Mouse (Mus musculus) lung, embryonic 14.5 days (tissue): ENCODE measurements around the gene Ascc1. TPM values are rescaled to one million over a fixed set of nuclear protein-coding genes. Genes with fewer than 3 reads are reported as not detected.
"Not testable (repeated sequence)": the region's sequence is repeated elsewhere in the genome, so short reads cannot be mapped to it uniquely, and the experiment has no call there.

Experiments used
- ATAC-seq: fragments of 200-750 bp; cut with Nextera tagmentation; 2 replicates; pipeline ENCODE4 v1.8.0; 2017; ENCODE audit warnings: mild to moderate bottlenecking, moderate TSS enrichment, moderate library complexity; ENCODE audit not compliant: insufficient read depth
- DNase-seq: peaks from one replicate; pipeline ENCODE4 v3.0.0-alpha.2; 2015
- H3K27ac ChIP-seq: fragments of 300-500 bp; sonication (generic); 2 replicates; pipeline ENCODE4 v1.5.1; 2014; ENCODE audit warnings: low read depth, mild to moderate bottlenecking, moderate library complexity
- H3K27me3 ChIP-seq: fragments of 300-500 bp; sonication (generic); 2 replicates; pipeline ENCODE4 v1.6.1; 2014; ENCODE audit warnings: low read length, control low read depth; ENCODE audit not compliant: insufficient read depth
- H3K36me3 ChIP-seq: fragments of 300-500 bp; sonication (generic); 2 replicates; pipeline ENCODE4 v1.6.1; 2014; ENCODE audit warnings: control low read depth; ENCODE audit not compliant: insufficient read depth
- H3K4me1 ChIP-seq: fragments of 300-500 bp; sonication (generic); 2 replicates; pipeline ENCODE4 v1.6.1; 2014; ENCODE audit warnings: antibody characterized with exemption, control low read depth; ENCODE audit not compliant: insufficient read depth
- H3K4me2 ChIP-seq: fragments of 300-500 bp; sonication (generic); 2 replicates; pipeline ENCODE4 v1.6.1; 2014; ENCODE audit warnings: mild to moderate bottlenecking
- H3K4me3 ChIP-seq: fragments of 300-500 bp; sonication (generic); 2 replicates; pipeline ENCODE4 v1.5.1; 2014; ENCODE audit warnings: low read depth, low read length
- H3K9ac ChIP-seq: fragments of 300-500 bp; sonication (generic); 2 replicates; pipeline ENCODE4 v1.6.1; 2014
- H3K9me3 ChIP-seq: fragments of 300-500 bp; sonication (generic); 2 replicates; pipeline ENCODE4 v1.6.1; 2016; ENCODE audit warnings: low read depth, low read length, control low read depth
- CTCF ChIP-seq: IDR thresholded peaks from 2 replicates; pipeline ENCODE4 v1.5.1; 2016; ENCODE audit warnings: antibody characterized with exemption, low read depth
- WGBS: fragments of 180-500 bp; shearing (Covaris S2); extraction: QIAGEN DNeasy Blood & Tissue Kit; methylation state at CpG from one replicate; pipeline ENCODE4 v1.1.7; 2014; 5-methylcytosine and 5-hydroxymethylcytosine counted together
- microRNA-seq: library from miRNA; unstranded; fragments of <30 nt; microRNA quantifications from one replicate; pipeline ENCODE4, GENCODE M21; 2016; ENCODE audit warnings: borderline number of aligned reads
- polyA plus RNA-seq: library from polyadenylated mRNA; unstranded; fragments of >200 nt; fragmentation: Nextera tagmentation; extraction: Ambion mirVana; gene quantifications from 2 replicates; pipeline ENCODE4 v1.2.1, GENCODE M21; 2014

The Ascc1 gene
- polyA plus RNA-seq, 1 experiment from 2014 or later, result 34.7 TPM

DNA sequence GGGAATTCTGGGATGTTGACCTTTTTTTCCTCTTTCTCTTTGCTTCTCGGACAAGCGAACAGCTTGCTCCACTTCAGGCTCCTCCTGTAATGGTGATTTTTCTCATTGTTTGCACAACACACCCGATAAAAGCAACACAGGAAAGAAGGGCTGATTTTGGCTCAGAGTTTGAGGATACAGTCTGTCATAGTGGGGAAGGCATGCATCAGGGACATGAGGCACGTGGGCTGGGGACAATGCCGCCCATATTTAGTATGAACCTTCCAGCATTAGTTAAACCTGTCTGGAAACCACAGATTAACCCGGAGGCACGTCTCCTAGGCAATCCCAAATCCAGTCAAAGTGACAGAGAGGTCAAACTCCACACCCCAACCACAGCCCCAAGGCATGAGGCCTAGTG lies 134.3 kb downstream of the Ascc1 start:
- ATAC-seq, result no peak
- WGBS, result 50% methylated on average over 7 of the region's 7 CpGs
- Histone ChIP-seq H3K27ac (no peak overlapping the region), H3K9me3 (no peaks in the 10 kb centered on the region), H3K4me1 (peaks cover 10% of the 10 kb centered on the region), H3K36me3 (no peaks in the 10 kb centered on the region), H3K4me3 (no peak overlapping the region), H3K4me2 (no peak overlapping the region), H3K27me3 (no peaks in the 10 kb centered on the region), H3K9ac (no peak overlapping the region)
- no peak for TF ChIP-seq CTCF
- DNase-seq, result peak; percentile 11

GRCm38 (mm10) chr10:60138680-60139079 lies 136.1 kb downstream of the Ascc1 start:
- WGBS, result 72% methylated on average over 5 of the region's 5 CpGs
- no peak for ATAC-seq
- no peak overlapping the region for H3K4me3 ChIP-seq

DNA sequence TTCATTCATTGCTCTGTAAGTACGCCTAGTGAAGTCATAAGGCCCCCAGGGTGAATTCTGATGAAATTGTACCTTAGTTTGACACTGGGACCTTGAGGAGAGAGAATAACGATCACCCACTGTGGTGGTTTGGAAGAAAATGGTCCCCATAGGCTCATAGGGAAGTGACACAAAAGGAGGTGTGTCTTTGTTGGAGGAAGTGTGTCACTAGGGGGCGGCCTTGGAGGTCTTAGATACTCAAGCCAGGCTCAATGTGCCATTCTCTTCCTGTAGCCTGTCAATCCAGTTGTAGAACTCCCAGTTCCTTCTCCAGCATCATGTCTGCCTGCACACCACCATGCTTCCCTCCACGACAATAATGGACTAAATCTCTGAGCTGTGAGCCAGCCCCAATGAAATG lies 138.1 kb downstream of the Ascc1 start:
- Histone ChIP-seq H3K9me3 (no peaks in the 10 kb centered on the region), H3K4me3 (no peak overlapping the region), H3K36me3 (no peaks in the 10 kb centered on the region), H3K9ac (no peak overlapping the region), H3K4me2 (no peak overlapping the region), H3K27me3 (no peaks in the 10 kb centered on the region), H3K4me1 (peaks cover 6% of the 10 kb centered on the region; the same call in 1 of the 2 replicates), H3K27ac (no peak overlapping the region)
- TF ChIP-seq CTCF, result no peak
- WGBS, result 84% methylated on average over 4 of the region's 4 CpGs
- ATAC-seq, result no peak
- DNase-seq, result no peak

More at GRCm38 (mm10) chr10:60138680-60139079, 136.1 kb downstream of the Ascc1 start:
- Histone ChIP-seq H3K9me3 (no peaks in the 10 kb centered on the region), H3K4me2 (no peak overlapping the region), H3K4me1 (peaks cover 10% of the 10 kb centered on the region), H3K36me3 (no peaks in the 10 kb centered on the region), H3K27ac (no peak overlapping the region), H3K27me3 (no peaks in the 10 kb centered on the region), H3K9ac (no peak overlapping the region)
- DNase-seq, result no peak
- no peak for TF ChIP-seq CTCF

DNA sequence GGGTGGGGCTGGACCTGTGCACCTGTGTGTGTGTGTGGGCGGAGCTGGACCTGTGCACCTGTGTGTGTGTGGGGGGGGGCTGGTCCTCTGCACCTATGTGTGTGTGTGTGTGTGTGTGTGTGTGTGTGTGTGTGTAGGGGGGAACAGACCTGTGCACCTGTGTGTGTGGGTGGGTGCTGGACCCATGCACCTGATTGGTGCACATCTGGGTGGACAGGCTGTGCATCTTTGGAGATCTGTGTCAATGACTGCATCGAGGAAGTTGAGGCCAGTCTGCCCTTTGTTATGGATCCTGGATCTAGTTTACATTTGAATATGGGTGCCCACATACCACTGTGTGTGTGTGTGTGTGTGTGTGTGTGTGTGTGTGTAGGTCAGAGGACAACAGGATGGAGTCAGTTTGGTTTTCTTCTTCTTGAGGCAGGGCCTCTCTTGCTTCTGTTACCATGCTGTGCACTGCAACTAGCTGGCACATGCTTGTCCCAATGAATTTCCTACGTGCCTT lies 139.1 kb downstream of the Ascc1 start:
- no peaks in the 10 kb centered on the region for H3K4me1 ChIP-seq
- ATAC-seq, result no peak
- no peak for DNase-seq
- WGBS, result 88% methylated on average over 3 of the region's 3 CpGs
- no peak overlapping the region for H3K9ac ChIP-seq
- H3K4me3 ChIP-seq, result no peak overlapping the region
- no peak overlapping the region for H3K27ac ChIP-seq
- no peak for TF ChIP-seq CTCF
- H3K9me3 ChIP-seq, result no peaks in the 10 kb centered on the region
- H3K27me3 ChIP-seq, result no peaks in the 10 kb centered on the region
- no peaks in the 10 kb centered on the region for H3K36me3 ChIP-seq
- H3K4me2 ChIP-seq, result no peak overlapping the region

DNA sequence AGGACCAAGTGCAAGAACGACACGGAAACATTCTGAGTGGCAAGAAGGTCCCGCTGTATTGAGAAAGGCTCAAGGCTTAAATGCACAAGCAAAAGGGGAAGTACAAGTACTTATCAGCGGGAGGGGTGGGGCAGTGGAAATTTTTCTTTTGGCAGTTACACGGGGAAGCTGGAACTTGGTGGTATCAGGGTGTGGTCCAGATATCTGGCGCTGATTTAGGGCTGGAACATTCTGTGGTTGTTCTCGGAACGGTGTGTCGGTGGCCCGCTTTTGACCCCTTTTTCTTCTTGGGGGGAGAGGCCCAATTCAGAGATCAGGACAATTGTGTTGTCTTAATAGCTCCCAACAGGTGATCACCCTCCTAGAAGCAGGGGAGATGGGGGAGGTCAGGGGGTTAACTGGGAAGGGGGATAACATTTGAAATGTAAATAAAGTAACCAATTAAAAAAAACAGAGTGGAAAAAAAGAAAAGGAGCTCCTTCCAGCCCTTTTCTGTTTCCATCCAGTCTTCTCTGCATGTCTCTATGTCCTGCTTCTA lies 145.0 kb downstream of the Ascc1 start:
- H3K4me2 ChIP-seq, DNase-seq, H3K9ac ChIP-seq, H3K27me3 ChIP-seq, H3K36me3 ChIP-seq, ATAC-seq, H3K9me3 ChIP-seq, H3K4me3 ChIP-seq, H3K4me1 ChIP-seq, H3K27ac ChIP-seq: not testable (repeated sequence)
- WGBS, result 68% methylated on average over 10 of the region's 10 CpGs

- peak; percentile 47; the same call in 1 of the 2 replicates for ATAC-seq
- H3K4me2 ChIP-seq, result no peak overlapping the region
- H3K36me3 ChIP-seq, result no peaks in the 10 kb centered on the region
- WGBS, result 3% methylated on average over 5 of the region's 5 CpGs
- H3K27ac ChIP-seq, result no peak overlapping the region
- H3K4me3 ChIP-seq, result no peak overlapping the region
- TF ChIP-seq CTCF, result peak; percentile 97
- DNase-seq, result peak; percentile 93
- no peaks in the 10 kb centered on the region for H3K27me3 ChIP-seq
- no peaks in the 10 kb centered on the region for H3K9me3 ChIP-seq
- H3K4me1 ChIP-seq, result no peaks in the 10 kb centered on the region
- H3K9ac ChIP-seq, result no peak overlapping the region
These were observed 145.5 kb downstream of the Ascc1 start for GRCm38 (mm10) chr10:60148087-60148486.

Small RNA genes lying within 50 kb of the gene (microRNA-seq; reads per million reads assigned to microRNA genes)
- gene Mir6906, result not detected

Other genes with a start within 250 kb of the Ascc1 start
- gene Dnajb12, start 123.2 kb upstream of the Ascc1 start, polyA plus RNA-seq, result 26.7 and 28.1 TPM in 2 replicates
- gene Ddit4, start 51.0 kb upstream of the Ascc1 start, polyA plus RNA-seq, result 3.0 and 3.5 TPM in 2 replicates
- 108 and 109 TPM in 2 replicates for gene Anapc16, start 330 bp downstream of the Ascc1 start, polyA plus RNA-seq
- 1.2 and 1.3 TPM in 2 replicates for gene Spock2, start 103.4 kb downstream of the Ascc1 start, polyA plus RNA-seq
- 2.1 TPM in 2 replicates for gene Chst3, start 216.5 kb downstream of the Ascc1 start, polyA plus RNA-seq